Mouse (Mus musculus): ENCODE measurements around the gene Etv6.

DNA sequence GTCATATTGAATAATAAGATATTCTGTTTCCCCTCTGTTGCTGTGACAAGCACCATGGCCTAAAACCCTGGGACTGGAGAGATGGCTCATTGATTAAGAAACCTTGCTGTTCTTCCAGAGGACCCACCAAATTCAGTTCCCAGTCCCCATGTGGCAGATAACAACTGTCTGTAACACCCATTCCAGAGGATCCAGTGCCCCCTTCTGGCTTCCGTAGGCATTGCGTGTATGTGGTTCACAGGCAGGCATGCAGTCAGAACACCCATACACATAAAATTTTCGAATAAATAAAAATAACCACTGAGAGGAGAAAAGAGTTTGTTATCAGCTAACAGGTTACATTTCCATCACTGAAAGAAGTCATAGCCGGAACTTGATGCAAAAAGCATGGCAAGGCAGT is 205.5 kb downstream of the Etv6 start:
- TF ChIP-seq POLR2A (IDR thresholded peaks at IDR 0.05; ENCODE audit: insufficient read depth, low read depth, low read length) (no peak), CTCF (IDR thresholded peaks at IDR 0.05; ENCODE audit: insufficient read depth, low read depth, low read length) (no peak)
